Mouse (Mus musculus) CH12.LX (cell line): ENCODE results near the gene Gcnt3. TPM values are rescaled to one million over a fixed set of nuclear protein-coding genes. Genes with fewer than 3 reads are reported as not detected.
A peak's percentile ranks its signal among the peaks of the same experiment; 100 is the strongest.

Experiments
- DNase-seq: peaks from one replicate; pipeline ENCODE4 v3.0.0-alpha.2; 2013; ENCODE audit errors: extremely low read depth
- H3K27ac ChIP-seq: 2 replicates; pipeline ENCODE4 v1.5.1; 2012; ENCODE audit warnings: low read depth, mild to moderate bottlenecking, control low read depth, moderate library complexity; ENCODE audit not compliant: insufficient read depth
- H3K27me3 ChIP-seq: replicated peaks from 2 replicates; pipeline ENCODE3; 2012; ENCODE audit warnings: inconsistent platforms
- H3K36me3 ChIP-seq, 2 experiments: replicated peaks in 1 of 2; 2 replicates each; pipeline versions ENCODE3 to v1.6.1; 2012; ENCODE audit warnings: inconsistent platforms in 1 of 2, low read length in 1 of 2, mild to moderate bottlenecking in 1 of 2, mixed read lengths in 1 of 2, moderate library complexity in 1 of 2; ENCODE audit not compliant: control insufficient read depth in 1 of 2, insufficient read depth in 1 of 2
- H3K4me1 ChIP-seq, 2 experiments: 2 replicates each; pipeline ENCODE4 v1.6.1; 2012; ENCODE audit warnings: inconsistent platforms in 1 of 2, moderate library complexity in 1 of 2; ENCODE audit not compliant: insufficient read depth in 2 of 2, control insufficient read depth in 1 of 2
- H3K4me2 ChIP-seq: 2 replicates; pipeline ENCODE4 v1.6.1; 2012; ENCODE audit warnings: low read depth, mild to moderate bottlenecking, control low read depth; ENCODE audit not compliant: poor library complexity, insufficient read depth, severe bottlenecking
- H3K4me3 ChIP-seq, 3 experiments: fragments of 150-350 bp in 1 of 3; sonication (generic) in 1 of 3; replicated peaks in 1 of 3; 2 replicates each; pipeline versions ENCODE3 to v1.5.1; 2011 to 2012; ENCODE audit warnings: low read depth in 2 of 3, low read length in 2 of 3, mild to moderate bottlenecking in 2 of 3, moderate library complexity in 2 of 3, control low read depth in 1 of 3, improper control_type of control experiment in 1 of 3, inconsistent platforms in 1 of 3, mixed read lengths in 1 of 3; ENCODE audit not compliant: poor library complexity in 1 of 3
- H3K79me2 ChIP-seq: replicated peaks from 2 replicates; pipeline ENCODE4 v1.6.1; 2012; ENCODE audit warnings: mild to moderate bottlenecking, moderate library complexity; ENCODE audit not compliant: control insufficient read depth, poor library complexity, insufficient read depth, severe bottlenecking; ENCODE audit errors: extremely low read depth
- H3K9ac ChIP-seq: 2 replicates; pipeline ENCODE4 v1.6.1; 2012; ENCODE audit warnings: low read depth, mild to moderate bottlenecking, control low read depth, moderate library complexity; ENCODE audit not compliant: insufficient read depth
- H3K9me3 ChIP-seq: replicated peaks from 2 replicates; pipeline ENCODE3; 2012; ENCODE audit warnings: low read length, inconsistent platforms, mixed read lengths
- BHLHE40 ChIP-seq: IDR thresholded peaks from 2 replicates; pipeline ENCODE4 v1.6.1; 2011; ENCODE audit warnings: mild to moderate bottlenecking, low read depth, low read length, improper control_type of control experiment
- CTCF ChIP-seq, 2 experiments: IDR thresholded peaks in 1 of 2; conservative IDR thresholded peaks in 1 of 2; 2 replicates each; pipeline ENCODE4 v1.5.1; 2011 to 2012; ENCODE audit warnings: low read depth in 2 of 2, low read length in 2 of 2, improper control_type of control experiment in 1 of 2, inconsistent platforms in 1 of 2, mild to moderate bottlenecking in 1 of 2, moderate library complexity in 1 of 2
- E2F4 ChIP-seq: IDR thresholded peaks from 2 replicates; pipeline ENCODE4 v1.6.1; 2011; ENCODE audit warnings: low read depth, low read length, improper control_type of control experiment; ENCODE audit not compliant: insufficient replicate concordance
- EP300 ChIP-seq: IDR thresholded peaks from 2 replicates; pipeline ENCODE4 v1.6.1; 2011; ENCODE audit warnings: low read length, improper control_type of control experiment
- HCFC1 ChIP-seq: IDR thresholded peaks from 2 replicates; pipeline ENCODE4 v1.6.1; 2012; ENCODE audit warnings: low read depth, mild to moderate bottlenecking, inconsistent platforms, low read length, improper control_type of control experiment
- JUN ChIP-seq: IDR thresholded peaks from 2 replicates; pipeline ENCODE4 v1.6.1; 2011; ENCODE audit warnings: low read depth, mild to moderate bottlenecking, low read length, improper control_type of control experiment, moderate library complexity; ENCODE audit not compliant: insufficient read depth
- JUND ChIP-seq: conservative IDR thresholded peaks from 2 replicates; pipeline ENCODE4 v1.6.1; 2011; ENCODE audit warnings: low read depth, low read length, improper control_type of control experiment
- MAX ChIP-seq: IDR thresholded peaks from 2 replicates; pipeline ENCODE4 v1.6.1; 2011; ENCODE audit warnings: low read length, improper control_type of control experiment
- MEF2A ChIP-seq: IDR thresholded peaks from 2 replicates; pipeline ENCODE4 v1.6.1; 2014; ENCODE audit warnings: low read depth, mild to moderate bottlenecking, inconsistent platforms, low read length, improper control_type of control experiment, borderline replicate concordance
- MXI1 ChIP-seq: IDR thresholded peaks from 2 replicates; pipeline ENCODE4 v1.6.1; 2011; ENCODE audit warnings: mild to moderate bottlenecking, low read depth, low read length, improper control_type of control experiment
- NRF1 ChIP-seq: IDR thresholded peaks from 2 replicates; pipeline ENCODE4 v1.6.1; 2014; ENCODE audit warnings: low read depth, mild to moderate bottlenecking, inconsistent platforms, low read length, improper control_type of control experiment, moderate library complexity
- POLR2A ChIP-seq: IDR thresholded peaks from 2 replicates; pipeline ENCODE4 v1.6.1; 2011; ENCODE audit warnings: low read depth, mild to moderate bottlenecking, improper control_type of control experiment, low read length
- POLR2AphosphoS2 ChIP-seq: IDR thresholded peaks from 2 replicates; pipeline ENCODE4 v1.6.1; 2011; ENCODE audit warnings: low read depth, low read length, improper control_type of control experiment
- SIN3A ChIP-seq: IDR thresholded peaks from 2 replicates; pipeline ENCODE4 v1.6.1; 2012; ENCODE audit warnings: low read length, improper control_type of control experiment, inconsistent platforms
- USF1 ChIP-seq: IDR thresholded peaks from 2 replicates; pipeline ENCODE4 v1.6.1; 2014; ENCODE audit warnings: low read depth, mild to moderate bottlenecking, inconsistent platforms, low read length, improper control_type of control experiment
- ZKSCAN1 ChIP-seq: IDR thresholded peaks from 2 replicates; pipeline ENCODE4 v1.6.1; 2012; ENCODE audit warnings: low read depth, inconsistent platforms, low read length, improper control_type of control experiment, borderline replicate concordance
- dilution Hi-C: fragments of 300-500 bp; cut with MboI; formaldehyde crosslinking; loops from 2 replicates; pipeline ENCODE4 v1.14.3; 2020; ENCODE audit warnings: low sequenced_read_pairs; ENCODE audit not compliant: extremely low pct_unique_long_range_greater_than_20kb, extremely low pct_ligation_motif_present
- in situ Hi-C: fragments of 300-500 bp; cut with MboI; formaldehyde crosslinking; loops from 3 replicates; pipeline ENCODE4 v1.14.3; 2019; ENCODE audit warnings: low sequenced_read_pairs, low pct_ligation_motif_present, low pct_unique_long_range_greater_than_20kb, mixed read lengths
- polyA plus RNA-seq: library from polyadenylated mRNA; unstranded; fragments of >175 nt; gene quantifications from 2 replicates; pipeline ENCODE4 v1.2.1, GENCODE M21; 2012; ENCODE audit warnings: low read depth; ENCODE audit not compliant: insufficient read length
- total RNA-seq, 2 experiments: library from RNA; depleted of rRNA; stranded (reverse); fragments of 300-350 nt in 1 of 2; fragments of >200 nt in 1 of 2; gene quantifications; 2 replicates each; pipeline ENCODE4 v1.2.3; 2012 to 2014

The Gcnt3 gene
- total and polyA plus RNA-seq, 3 experiments: 0.04 TPM; not detected in 1

DNA sequence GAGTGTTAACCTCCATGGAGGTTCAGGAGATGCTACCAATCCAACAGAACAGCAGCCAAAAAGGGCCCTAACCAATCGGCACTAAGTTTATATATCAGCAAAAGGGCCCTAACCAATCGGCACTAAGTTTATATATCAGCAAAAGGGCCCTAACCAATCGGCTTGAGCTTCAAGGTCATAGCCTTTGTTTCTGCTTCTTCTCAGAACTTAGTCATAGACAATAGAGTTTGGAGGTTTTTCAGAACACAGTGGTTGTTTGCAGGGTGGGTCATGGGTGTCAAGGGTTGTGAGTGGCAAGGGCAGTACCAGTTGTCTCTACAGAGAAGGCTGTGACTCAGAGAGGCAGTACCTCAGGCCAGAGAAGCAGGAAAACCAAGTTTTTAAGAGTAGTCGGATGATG, 4.2 kb upstream of the Gcnt3 start:
- no peaks in the 10 kb centered on the region for H3K36me3 ChIP-seq
- no peaks in the 10 kb centered on the region for H3K4me1 ChIP-seq
- H3K27me3 ChIP-seq: no peaks in the 10 kb centered on the region
- TF ChIP-seq POLR2AphosphoS2: no peak
- TF ChIP-seq HCFC1: no peak
- TF ChIP-seq JUN: no peak
- no peak for TF ChIP-seq NRF1
- no peak for TF ChIP-seq MAX
- no peak for TF ChIP-seq E2F4
- TF ChIP-seq SIN3A: no peak
- TF ChIP-seq CTCF (conservative IDR thresholded peaks at IDR 0.05 in 1 of 2, IDR thresholded peaks at IDR 0.05 in 1 of 2; ENCODE audit: low read depth in 2 of 2, low read length in 2 of 2): no peak
- TF ChIP-seq JUND: no peak
- no peak for TF ChIP-seq BHLHE40
- TF ChIP-seq MXI1: no peak
- TF ChIP-seq, all 38 proteins: peak for 0
- Histone ChIP-seq H3K27ac (no peak overlapping the region), H3K9me3 (peaks cover 2% of the 10 kb centered on the region), H3K4me2 (no peak overlapping the region), H3K4me3 (no peak overlapping the region), H3K79me2 (no peaks in the 10 kb centered on the region), H3K9ac (no peak overlapping the region)
- dilution Hi-C loops (no loop called here), in situ Hi-C loops (no loop called here)
- DNase-seq: no peak

DNA sequence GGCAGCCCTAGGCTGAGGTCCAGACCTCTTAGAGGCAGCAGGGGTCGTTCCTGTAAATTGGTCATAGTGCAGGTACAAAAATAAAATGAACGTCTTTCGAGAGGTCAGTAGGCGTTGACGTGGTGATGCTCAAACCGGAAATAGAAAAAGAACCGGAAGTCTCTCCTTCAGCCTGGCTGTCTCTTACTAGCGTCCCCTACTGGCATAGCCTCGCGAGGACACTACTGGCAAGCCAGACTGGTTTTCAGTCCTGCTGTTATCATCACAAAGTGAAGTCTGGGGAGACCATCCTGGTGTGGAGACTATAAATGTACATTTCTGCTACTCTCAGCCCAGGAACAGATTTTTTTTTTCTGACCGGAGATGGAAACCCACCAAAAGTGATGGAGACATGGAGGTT, 2.7 kb upstream of the Gcnt3 start:
- Histone ChIP-seq H3K4me1 (no peaks in the 10 kb centered on the region), H3K4me3 (no peak overlapping the region), H3K27me3 (no peaks in the 10 kb centered on the region), H3K27ac (no peak overlapping the region), H3K9me3 (peaks cover 2% of the 10 kb centered on the region), H3K36me3 (no peaks in the 10 kb centered on the region), H3K9ac (no peak overlapping the region), H3K4me2 (no peak overlapping the region), H3K79me2 (no peaks in the 10 kb centered on the region)
- TF ChIP-seq USF1: no peak
- TF ChIP-seq CTCF (conservative IDR thresholded peaks at IDR 0.05 in 1 of 2, IDR thresholded peaks at IDR 0.05 in 1 of 2; ENCODE audit: low read depth in 2 of 2, low read length in 2 of 2): peak in 1 of 2 experiments; percentile 29; a peak in 1 of 4 replicates
- in situ Hi-C loops: no loop called here
- dilution Hi-C loops: no loop called here
- no peak for DNase-seq

DNA sequence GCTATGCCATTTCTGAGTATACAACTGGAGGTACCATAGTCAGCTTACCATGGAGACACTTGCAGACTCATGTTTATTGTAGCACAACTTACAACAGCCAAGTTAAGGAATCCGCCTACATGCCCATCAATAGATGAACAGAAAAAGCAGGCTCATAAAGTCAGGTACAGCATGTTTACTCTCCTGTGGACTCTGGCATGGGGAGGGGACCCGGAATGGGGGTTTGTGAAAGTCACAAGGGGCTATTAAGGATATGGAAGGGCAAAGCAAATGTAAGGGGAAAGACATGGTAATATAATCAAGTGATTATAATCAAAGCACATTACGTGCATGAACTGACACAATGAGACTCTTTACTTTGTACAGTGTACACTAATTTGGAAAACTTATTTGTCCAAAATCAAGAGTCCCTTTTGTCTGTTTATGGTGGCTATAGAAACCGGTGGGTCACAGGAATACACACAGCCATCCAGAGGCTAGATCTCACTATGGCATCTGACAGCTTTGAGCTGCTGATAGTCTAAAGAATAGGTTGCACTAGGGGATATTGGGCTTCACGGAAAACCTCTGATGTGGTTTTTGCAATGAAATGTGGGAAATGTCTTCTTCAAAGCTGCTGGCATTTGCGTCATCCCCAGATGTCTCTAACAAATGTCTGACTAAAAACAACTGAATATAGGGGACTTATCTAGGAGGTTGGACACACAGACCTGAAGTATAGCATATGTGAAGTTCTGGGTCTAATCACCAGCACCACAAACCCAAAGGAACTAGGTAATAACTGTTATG, 1.9 kb upstream of the Gcnt3 start:
- in situ Hi-C loops: no loop called here
- no peak overlapping the region for H3K4me2 ChIP-seq
- no peak overlapping the region for H3K27ac ChIP-seq
- H3K27me3 ChIP-seq: no peaks in the 10 kb centered on the region
- DNase-seq: no peak
- no peak for TF ChIP-seq ZKSCAN1
- no peak for TF ChIP-seq EP300
- TF ChIP-seq MEF2A: no peak
- no peak for TF ChIP-seq POLR2A
- no peak for TF ChIP-seq JUND
- TF ChIP-seq E2F4: no peak
- H3K36me3 ChIP-seq: no peaks in the 10 kb centered on the region
- H3K4me1 ChIP-seq: 0 out of 4 replicates have a peak, but pooled peaks cover 0 to 2% of the 10 kb centered on the region in 2 experiments
- H3K4me3 ChIP-seq: no peak overlapping the region
- dilution Hi-C loops: no loop called here
- peaks cover 2% of the 10 kb centered on the region for H3K9me3 ChIP-seq
- H3K79me2 ChIP-seq: no peaks in the 10 kb centered on the region
- no peak overlapping the region for H3K9ac ChIP-seq
